Mouse (Mus musculus): ENCODE results near the gene Arl2bp.

Arl2bp gene

GRCm38 (mm10) chr8:94666456-94667308 is at the start of gene Arl2bp:
Gene Arl2bp, plus strand, starts transcription at chr8:94666600.
- DNase-seq (ENCODE audit: inconsistent ontology term): peak; percentile 97

- DNase-seq (ENCODE audit: inconsistent ontology term): no peak
These were observed 41.5 kb upstream of the Arl2bp start for GRCm38 (mm10) chr8:94624885-94625284.

GRCm38 (mm10) chr8:94633564-94634194 is 32.7 kb upstream of the Arl2bp start:
- no peak for DNase-seq (ENCODE audit: inconsistent ontology term)

GRCm38 (mm10) chr8:94634211-94634610 is 32.2 kb upstream of the Arl2bp start:
- no peak for DNase-seq (ENCODE audit: inconsistent ontology term)

- DNase-seq (ENCODE audit: inconsistent ontology term): no peak
These were observed 25.2 kb upstream of the Arl2bp start for GRCm38 (mm10) chr8:94641183-94641582.

- no peak for DNase-seq (ENCODE audit: inconsistent ontology term)
These were observed 24.5 kb upstream of the Arl2bp start for GRCm38 (mm10) chr8:94641938-94642337.

GRCm38 (mm10) chr8:94645202-94645601 is 21.2 kb upstream of the Arl2bp start:
- no peak for DNase-seq (ENCODE audit: inconsistent ontology term)

- no peak for DNase-seq (ENCODE audit: inconsistent ontology term)
These were observed 20.2 kb upstream of the Arl2bp start for GRCm38 (mm10) chr8:94646165-94646564.

GRCm38 (mm10) chr8:94649496-94649895 is 16.9 kb upstream of the Arl2bp start:
- peak; percentile 5 for DNase-seq (ENCODE audit: inconsistent ontology term)

GRCm38 (mm10) chr8:94652951-94653350 is 13.4 kb upstream of the Arl2bp start:
- DNase-seq (ENCODE audit: inconsistent ontology term): no peak

GRCm38 (mm10) chr8:94654994-94655393 is 11.4 kb upstream of the Arl2bp start:
- DNase-seq (ENCODE audit: inconsistent ontology term): no peak

GRCm38 (mm10) chr8:94658031-94658430 is 8.4 kb upstream of the Arl2bp start:
- no peak for DNase-seq (ENCODE audit: inconsistent ontology term)

- DNase-seq (ENCODE audit: inconsistent ontology term): no peak
These were observed 6.0 kb upstream of the Arl2bp start for GRCm38 (mm10) chr8:94660418-94660817.

GRCm38 (mm10) chr8:94664722-94665121 is 1.7 kb upstream of the Arl2bp start:
- DNase-seq (ENCODE audit: inconsistent ontology term): no peak

GRCm38 (mm10) chr8:94674384-94674783 is 8.0 kb downstream of the Arl2bp start:
- no peak for DNase-seq (ENCODE audit: inconsistent ontology term)

- no peak for DNase-seq (ENCODE audit: inconsistent ontology term)
These were observed 9.5 kb downstream of the Arl2bp start for GRCm38 (mm10) chr8:94675923-94676322.

GRCm38 (mm10) chr8:94678582-94678981 is 12.2 kb downstream of the Arl2bp start:
- peak; percentile 83 for DNase-seq (ENCODE audit: inconsistent ontology term)

- DNase-seq (ENCODE audit: inconsistent ontology term): no peak
These were observed 14.0 kb downstream of the Arl2bp start for GRCm38 (mm10) chr8:94680414-94680813.

GRCm38 (mm10) chr8:94682732-94683524 is 16.5 kb downstream of the Arl2bp start:
- no peak for DNase-seq (ENCODE audit: inconsistent ontology term)

- DNase-seq (ENCODE audit: inconsistent ontology term): no peak
These were observed 17.9 kb downstream of the Arl2bp start for GRCm38 (mm10) chr8:94684287-94684686.

GRCm38 (mm10) chr8:94685953-94686352 is 19.6 kb downstream of the Arl2bp start:
- no peak for DNase-seq (ENCODE audit: inconsistent ontology term)

- no peak for DNase-seq (ENCODE audit: inconsistent ontology term)
These were observed 28.3 kb downstream of the Arl2bp start for GRCm38 (mm10) chr8:94694701-94695100.

All from Muller cell, postnatal 12 days (primary cell).